Mouse (Mus musculus) thymus, adult 2 months (tissue): ENCODE results near the gene Ticrr. TPM values are rescaled to one million over a fixed set of nuclear protein-coding genes. Genes with fewer than 3 reads are reported as not detected.

Experiments
- DNase-seq: peaks from one replicate; pipeline ENCODE4 v3.0.0; 2021
- H3K27ac ChIP-seq: fragments of 200-500 bp; 2 replicates; pipeline ENCODE4 v1.5.1; 2012; ENCODE audit warnings: low read length, control low read depth; ENCODE audit not compliant: control insufficient read depth, insufficient read depth
- H3K27me3 ChIP-seq: fragments of 200-500 bp; 2 replicates; pipeline ENCODE4 v1.6.1; 2012; ENCODE audit warnings: mild to moderate bottlenecking, low read length, moderate library complexity, mixed read lengths; ENCODE audit not compliant: control insufficient read depth, insufficient read depth
- H3K36me3 ChIP-seq: fragments of 200-500 bp; 2 replicates; pipeline ENCODE4 v1.6.1; 2012; ENCODE audit warnings: mild to moderate bottlenecking, low read length, moderate library complexity; ENCODE audit not compliant: control insufficient read depth, insufficient read depth
- H3K4me1 ChIP-seq: fragments of 200-500 bp; replicated peaks from 2 replicates; pipeline ENCODE4 v1.6.1; 2012; ENCODE audit warnings: low read length; ENCODE audit not compliant: control insufficient read depth, insufficient read depth
- H3K4me3 ChIP-seq: fragments of 200-500 bp; 2 replicates; pipeline ENCODE4 v1.5.1; 2012; ENCODE audit warnings: mild to moderate bottlenecking, low read length, control low read depth, moderate library complexity; ENCODE audit not compliant: control insufficient read depth, insufficient read depth
- CTCF ChIP-seq: fragments of 200-500 bp; IDR thresholded peaks from 2 replicates; pipeline ENCODE4 v1.5.1; 2012; ENCODE audit warnings: mild to moderate bottlenecking, control low read depth, low read length, moderate library complexity, borderline replicate concordance; ENCODE audit not compliant: control insufficient read depth, poor library complexity, insufficient read depth; ENCODE audit errors: extremely low read depth
- POLR2A ChIP-seq: fragments of 200-500 bp; IDR thresholded peaks from 2 replicates; pipeline ENCODE4 v1.6.1; 2012; ENCODE audit warnings: mild to moderate bottlenecking, low read length, control low read depth, moderate library complexity; ENCODE audit not compliant: control insufficient read depth, poor library complexity, insufficient read depth; ENCODE audit errors: extremely low read depth
- WGBS: fragments of 180-500 bp; shearing (Covaris S2); methylation state at CpG from one replicate; pipeline ENCODE4 v1.1.7; 2018; 5-methylcytosine and 5-hydroxymethylcytosine counted together
- polyA plus RNA-seq: library from polyadenylated mRNA; depleted of rRNA; stranded (reverse); fragments of >200 nt; gene quantifications from 2 replicates; pipeline ENCODE4 v1.2.3, GENCODE M21; 2012

Ticrr gene
- polyA plus RNA-seq, 1 experiment: 7.7 TPM

GRCm38 (mm10) chr7:79649005-79649404 lies 11.0 kb upstream of the Ticrr start:
- no peak overlapping the region for H3K27ac ChIP-seq
- no peak overlapping the region for H3K4me3 ChIP-seq
- H3K27me3 ChIP-seq: no peaks in the 10 kb centered on the region
- DNase-seq: peak; percentile 31
- 5% methylated on average over 3 of the region's 3 CpGs for WGBS
- no peaks in the 10 kb centered on the region for H3K36me3 ChIP-seq
- TF ChIP-seq POLR2A: no peak
- no peak for TF ChIP-seq CTCF
- no peaks in the 10 kb centered on the region for H3K4me1 ChIP-seq

- Histone ChIP-seq H3K36me3 (no peaks in the 10 kb centered on the region), H3K27ac (no peak overlapping the region), H3K4me1 (no peaks in the 10 kb centered on the region), H3K4me3 (no peak overlapping the region), H3K27me3 (no peaks in the 10 kb centered on the region)
- no peak for DNase-seq
- 83% methylated on average over 1 of the region's 1 CpGs for WGBS
- no peak for TF ChIP-seq POLR2A
- no peak for TF ChIP-seq CTCF
Observed at GRCm38 (mm10) chr7:79654185-79654584, 5.8 kb upstream of the Ticrr start.

GRCm38 (mm10) chr7:79654586-79654985 lies 5.4 kb upstream of the Ticrr start:
- 72% methylated on average over 1 of the region's 1 CpGs for WGBS
- TF ChIP-seq CTCF (no peak), POLR2A (no peak)
- H3K27me3 ChIP-seq: no peaks in the 10 kb centered on the region
- no peaks in the 10 kb centered on the region for H3K36me3 ChIP-seq
- no peak for DNase-seq
- H3K4me1 ChIP-seq: no peaks in the 10 kb centered on the region
- no peak overlapping the region for H3K27ac ChIP-seq
- no peak overlapping the region for H3K4me3 ChIP-seq

GRCm38 (mm10) chr7:79660291-79661150 lies 525 bp downstream of the Ticrr start:
- Histone ChIP-seq H3K36me3 (peaks cover 2% of the 10 kb centered on the region; the same call in 1 of the 2 replicates), H3K27ac (no peak overlapping the region), H3K4me1 (peaks cover 10% of the 10 kb centered on the region), H3K4me3 (peak overlapping the region; percentile 70), H3K27me3 (no peaks in the 10 kb centered on the region)
- under 1% methylated on average over 73 of the region's 73 CpGs for WGBS
- no peak for DNase-seq
- no peak for TF ChIP-seq CTCF
- TF ChIP-seq POLR2A: 0 out of 2 replicates have a peak, but pooled peaks have one; percentile 3

GRCm38 (mm10) chr7:79661253-79661890 lies 1.4 kb downstream of the Ticrr start:
- Histone ChIP-seq H3K4me3 (peak overlapping the region; percentile 70), H3K36me3 (peaks cover 6% of the 10 kb centered on the region; the same call in 1 of the 2 replicates), H3K27ac (no peak overlapping the region), H3K27me3 (no peaks in the 10 kb centered on the region), H3K4me1 (peaks cover 10% of the 10 kb centered on the region)
- DNase-seq: no peak
- 17% methylated on average over 5 of the region's 5 CpGs for WGBS
- TF ChIP-seq POLR2A: no peak
- no peak for TF ChIP-seq CTCF

GRCm38 (mm10) chr7:79666690-79667089 lies 6.7 kb downstream of the Ticrr start:
- no peaks in the 10 kb centered on the region for H3K27me3 ChIP-seq
- H3K36me3 ChIP-seq: peaks cover 42% of the 10 kb centered on the region
- no peaks in the 10 kb centered on the region for H3K4me1 ChIP-seq
- no peak overlapping the region for H3K4me3 ChIP-seq
- no peak overlapping the region for H3K27ac ChIP-seq
- no peak for DNase-seq
- no peak for TF ChIP-seq CTCF
- no peak for TF ChIP-seq POLR2A
